11 mouse cellular contexts compared by ENCODE assay signal in the genomic region with DNA sequence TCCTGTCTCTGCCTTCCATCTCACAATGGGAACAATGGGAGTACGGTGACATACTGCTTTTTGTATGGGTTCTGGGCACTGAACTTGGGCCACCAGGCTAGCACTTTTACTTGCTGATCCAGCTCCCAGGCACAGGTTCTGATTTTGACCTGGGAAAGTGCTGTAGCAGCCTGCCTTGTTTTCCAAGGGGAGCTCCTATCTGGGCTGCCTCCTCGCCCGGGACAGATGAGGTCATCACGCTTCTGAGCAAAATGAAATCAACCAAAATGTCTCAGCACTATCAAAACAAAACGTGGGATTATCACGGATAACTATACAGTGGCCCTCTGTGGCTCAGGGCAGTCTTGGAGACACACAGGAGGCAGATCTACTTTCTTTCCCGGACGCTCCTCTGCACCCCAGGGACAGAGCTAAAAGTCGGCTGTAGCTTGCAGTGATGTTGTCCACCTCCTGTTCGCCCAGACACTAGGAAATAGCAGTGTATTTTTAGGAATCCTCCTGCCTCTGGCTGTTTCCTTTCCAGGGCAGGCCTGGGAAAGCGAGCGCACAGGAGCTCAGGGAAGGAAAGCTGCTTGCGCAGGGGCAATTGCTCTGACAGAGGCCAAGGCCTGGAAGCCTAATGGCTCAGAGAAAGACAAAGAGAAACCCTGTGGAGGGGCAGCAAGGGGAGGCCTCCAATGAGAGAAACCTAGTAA. TPM values are rescaled to one million over a fixed set of nuclear protein-coding genes. Genes with fewer than 3 reads are reported as not detected.
DNase-seq lines count a peak whose midpoint lies in the region; ATAC-seq and TF ChIP-seq lines count a peak whose summit lies in the region.
"Had no signal": no experiment of that assay in that cellular context is flagged by ENCODE, and none has a peak within 500 bp of the region (broad histone marks: within the 10 kb centered on the region; RNA-seq: fewer than 3 reads in every experiment).

No protein-coding gene starts in this region.

- H3K9ac ChIP-seq in stomach, embryonic 15.5 days: no peak overlapping the region
- no peak overlapping the region for H3K9ac ChIP-seq in stomach, postnatal 0 days (ENCODE audit: low read length)
- no peak overlapping the region for H3K9ac ChIP-seq in heart, embryonic 15.5 days
- H3K9ac ChIP-seq in kidney, postnatal 0 days (ENCODE audit: low read depth, low read length): no peak overlapping the region

- DNase-seq in stomach, postnatal 0 days (ENCODE audit: low spot score): no peak
- peak; percentile 29 for DNase-seq in kidney, postnatal 0 days (ENCODE audit: low spot score)
- no peak for DNase-seq in thymus, postnatal 4 days
- DNase-seq in frontal cortex, adult 2 months (ENCODE audit: extremely low spot score in 1 of 2, low spot score in 1 of 2): no peak
- DNase-seq in spleen, postnatal 36 days (ENCODE audit: low spot score in 2 of 2): no peak
- DNase-seq: cerebellum, adult 11 months; thymus, postnatal 36 days had no signal

- H3K27me3 ChIP-seq in stomach, embryonic 15.5 days (replicated peaks): no peaks in the 10 kb centered on the region
- no peaks in the 10 kb centered on the region for H3K27me3 ChIP-seq in stomach, postnatal 0 days (ENCODE audit: control insufficient read depth, insufficient read depth, low read length)
- no peaks in the 10 kb centered on the region for H3K27me3 ChIP-seq in heart, embryonic 15.5 days
- H3K27me3 ChIP-seq in kidney, postnatal 0 days (ENCODE audit: insufficient read depth, low read length): no peaks in the 10 kb centered on the region

- TF ChIP-seq CTCF in stomach, postnatal 0 days (IDR thresholded peaks at IDR 0.05; ENCODE audit: low read depth): no peak
- no peak for TF ChIP-seq CTCF in kidney, postnatal 0 days (IDR thresholded peaks at IDR 0.05; ENCODE audit: low read depth)

- 57% methylated on average over 13 of the region's 13 CpGs for WGBS in stomach, embryonic 15.5 days
- WGBS in stomach, postnatal 0 days: 57% methylated on average over 13 of the region's 13 CpGs
- 40% methylated on average over 13 of the region's 13 CpGs for WGBS in heart, embryonic 15.5 days
- WGBS in kidney, postnatal 0 days: 57% methylated on average over 13 of the region's 13 CpGs

- TF ChIP-seq EP300 in stomach, postnatal 0 days (optimal IDR thresholded peaks at IDR 0.05): no peak

- 0 out of 2 replicates have a peak, but pooled peaks cover 10% of the 10 kb centered on the region for H3K4me1 ChIP-seq in stomach, embryonic 15.5 days
- no peaks in the 10 kb centered on the region for H3K4me1 ChIP-seq in stomach, postnatal 0 days (replicated peaks; ENCODE audit: control insufficient read depth, insufficient read depth)
- peaks cover 12% of the 10 kb centered on the region for H3K4me1 ChIP-seq in heart, embryonic 15.5 days (replicated peaks)
- H3K4me1 ChIP-seq in kidney, postnatal 0 days (replicated peaks; ENCODE audit: insufficient read depth, low read length): no peaks in the 10 kb centered on the region

- H3K4me2 ChIP-seq in stomach, embryonic 15.5 days: peak overlapping the region; percentile 5; the same call in 1 of the 2 replicates
- no peak overlapping the region for H3K4me2 ChIP-seq in stomach, postnatal 0 days (replicated peaks; ENCODE audit: low read depth)
- H3K4me2 ChIP-seq in heart, embryonic 15.5 days: no peak overlapping the region
- no peak overlapping the region for H3K4me2 ChIP-seq in kidney, postnatal 0 days (ENCODE audit: low read length)

- H3K4me3 ChIP-seq in stomach, embryonic 15.5 days (replicated peaks): no peak overlapping the region
- H3K4me3 ChIP-seq in stomach, postnatal 0 days (ENCODE audit: low read depth, low read length): no peak overlapping the region
- H3K4me3 ChIP-seq in heart, embryonic 15.5 days: no peak overlapping the region
- H3K4me3 ChIP-seq in kidney, postnatal 0 days (replicated peaks; ENCODE audit: low read depth, low read length): no peak overlapping the region
- H3K4me3 ChIP-seq: megakaryocyte, embryonic 14.5 days had no signal

- 0 out of 2 replicates have a peak overlapping the region, but pooled peaks have one; percentile 11 for H3K27ac ChIP-seq in stomach, embryonic 15.5 days
- no peak overlapping the region for H3K27ac ChIP-seq in stomach, postnatal 0 days (replicated peaks)
- H3K27ac ChIP-seq in heart, embryonic 15.5 days: peak overlapping the region; percentile 50
- H3K27ac ChIP-seq in kidney, postnatal 0 days: peak overlapping the region; percentile 68

- H3K36me3 ChIP-seq in stomach, embryonic 15.5 days: no peaks in the 10 kb centered on the region
- H3K36me3 ChIP-seq in stomach, postnatal 0 days (ENCODE audit: control insufficient read depth, insufficient read depth, low read length): no peaks in the 10 kb centered on the region
- H3K36me3 ChIP-seq in heart, embryonic 15.5 days: no peaks in the 10 kb centered on the region
- H3K36me3 ChIP-seq in kidney, postnatal 0 days (ENCODE audit: insufficient read depth, low read length): no peaks in the 10 kb centered on the region

- H3K9me3 ChIP-seq in stomach, embryonic 15.5 days: no peaks in the 10 kb centered on the region
- no peaks in the 10 kb centered on the region for H3K9me3 ChIP-seq in stomach, postnatal 0 days (ENCODE audit: control insufficient read depth, low read length)
- no peaks in the 10 kb centered on the region for H3K9me3 ChIP-seq in heart, embryonic 15.5 days (replicated peaks)
- H3K9me3 ChIP-seq in kidney, postnatal 0 days (replicated peaks; ENCODE audit: low read length): no peaks in the 10 kb centered on the region
- H3K9me3 ChIP-seq: megakaryocyte, embryonic 14.5 days had no signal

- ATAC-seq in stomach, embryonic 15.5 days (ENCODE audit: insufficient read depth, low FRiP score, low read depth): no peak
- ATAC-seq in stomach, postnatal 0 days (ENCODE audit: low FRiP score, low TSS enrichment): no peak
- 0 out of 2 replicates have a peak, but pooled peaks have one; percentile 14 for ATAC-seq in heart, embryonic 15.5 days (replicated peaks; ENCODE audit: insufficient number of reproducible peaks, insufficient read depth, low FRiP score, low read depth)
- ATAC-seq in kidney, postnatal 0 days (replicated peaks; ENCODE audit: low FRiP score, low read depth): no peak
- ATAC-seq: Patski had no signal

RNA-seq across cellular contexts. Expression of a gene that starts 27.8 kb away (rescaled TPM):
- polyA plus RNA-seq in stomach, embryonic 15.5 days (2015; fragmentation: Nextera tagmentation; extraction: Ambion mirVana): 6.8 and 7.9 TPM in 2 replicates
- 3.7 and 5.0 TPM in 2 replicates for polyA plus RNA-seq in stomach, postnatal 0 days (2015; fragmentation: Nextera tagmentation; extraction: Ambion mirVana)
- polyA plus RNA-seq in heart, embryonic 15.5 days (2015; fragmentation: Nextera tagmentation; extraction: Ambion mirVana): 4.5 and 6.2 TPM in 2 replicates
- polyA plus RNA-seq in kidney, postnatal 0 days (2015; fragmentation: Nextera tagmentation; extraction: Ambion mirVana): 12.0 and 13.7 TPM in 2 replicates
- polyA plus RNA-seq in frontal cortex, adult 2 months (2012; rRNA removed): 18.1 and 19.6 TPM in 2 replicates
